Mouse (Mus musculus): Measurements from ENCODE around the gene Gas2l1. TPM values are rescaled to one million over a fixed set of nuclear protein-coding genes. Genes with fewer than 3 reads are reported as not detected.

Gene Gas2l1
- polyA plus RNA-seq, 1 experiment from 2014 or later = 14.9 TPM

GRCm38 (mm10) chr11:5017506-5017905 is 47.6 kb downstream of the Gas2l1 start:
- Histone ChIP-seq H3K9ac (replicated peaks) (no peak overlapping the region), H3K9me3 (ENCODE audit: low read length) (no peaks in the 10 kb centered on the region), H3K4me2 (ENCODE audit: low read depth, low read length) (no peak overlapping the region), H3K27me3 (ENCODE audit: insufficient read depth, low read length) (no peaks in the 10 kb centered on the region), H3K4me3 (ENCODE audit: low read depth, low read length) (no peak overlapping the region), H3K4me1 (ENCODE audit: insufficient read depth) (peaks cover 2% of the 10 kb centered on the region; the same call in 1 of the 2 replicates), H3K36me3 (replicated peaks; ENCODE audit: insufficient read depth, low read length) (peaks cover 77% of the 10 kb centered on the region), H3K27ac (ENCODE audit: low read depth) (no peak overlapping the region)
- TF ChIP-seq EP300 (IDR thresholded peaks at IDR 0.05; ENCODE audit: low read depth) (no peak), CTCF (IDR thresholded peaks at IDR 0.05; ENCODE audit: low read depth) (peak; percentile 51)
- 73% methylated on average over 6 of the region's 6 CpGs for WGBS (ENCODE audit: insufficient replicate concordance)
- DNase-seq = no peak
- ATAC-seq = no peak

- ATAC-seq (peak; percentile 4; the same call in 1 of the 2 replicates), DNase-seq (no peak)
- Histone ChIP-seq H3K4me2 (ENCODE audit: low read depth, low read length) (no peak overlapping the region), H3K27me3 (ENCODE audit: insufficient read depth, low read length) (no peaks in the 10 kb centered on the region), H3K27ac (ENCODE audit: low read depth) (no peak overlapping the region), H3K4me1 (ENCODE audit: insufficient read depth) (peaks cover 5% of the 10 kb centered on the region), H3K9ac (replicated peaks) (no peak overlapping the region), H3K9me3 (ENCODE audit: low read length) (no peaks in the 10 kb centered on the region), H3K36me3 (replicated peaks; ENCODE audit: insufficient read depth, low read length) (peaks cover 80% of the 10 kb centered on the region), H3K4me3 (ENCODE audit: low read depth, low read length) (no peak overlapping the region)
- TF ChIP-seq EP300 (IDR thresholded peaks at IDR 0.05; ENCODE audit: low read depth) = no peak
- no peak for TF ChIP-seq CTCF (IDR thresholded peaks at IDR 0.05; ENCODE audit: low read depth)
- 83% methylated on average over 5 of the region's 5 CpGs for WGBS (ENCODE audit: insufficient replicate concordance)
Observed at GRCm38 (mm10) chr11:5016286-5016685, 48.8 kb downstream of the Gas2l1 start.

- no peak overlapping the region for H3K27ac ChIP-seq (ENCODE audit: low read depth)
- H3K9me3 ChIP-seq (ENCODE audit: low read length) = no peaks in the 10 kb centered on the region
- H3K4me2 ChIP-seq (ENCODE audit: low read depth, low read length) = no peak overlapping the region
- H3K27me3 ChIP-seq (ENCODE audit: insufficient read depth, low read length) = no peaks in the 10 kb centered on the region
- H3K36me3 ChIP-seq (replicated peaks; ENCODE audit: insufficient read depth, low read length) = peaks cover 81% of the 10 kb centered on the region
- ATAC-seq (peak; percentile 37; the same call in 1 of the 2 replicates), DNase-seq (peak; percentile 51)
- H3K9ac ChIP-seq (replicated peaks) = no peak overlapping the region
- no peak overlapping the region for H3K4me3 ChIP-seq (ENCODE audit: low read depth, low read length)
- TF ChIP-seq CTCF (IDR thresholded peaks at IDR 0.05; ENCODE audit: low read depth) = peak; percentile 72
- TF ChIP-seq EP300 (IDR thresholded peaks at IDR 0.05; ENCODE audit: low read depth) = no peak
- H3K4me1 ChIP-seq (ENCODE audit: insufficient read depth) = peaks cover 7% of the 10 kb centered on the region
- WGBS (ENCODE audit: insufficient replicate concordance) = 63% methylated on average over 2 of the region's 2 CpGs
Observed at GRCm38 (mm10) chr11:5015720-5016119, 49.4 kb downstream of the Gas2l1 start.

GRCm38 (mm10) chr11:5012213-5012715 is 52.9 kb downstream of the Gas2l1 start:
- 0 out of 2 replicates have a peak overlapping the region, but pooled peaks have one; percentile 30 for H3K9ac ChIP-seq (replicated peaks)
- no peak for TF ChIP-seq CTCF (IDR thresholded peaks at IDR 0.05; ENCODE audit: low read depth)
- TF ChIP-seq EP300 (IDR thresholded peaks at IDR 0.05; ENCODE audit: low read depth) = no peak; the same call in 1 of the 2 replicates
- H3K36me3 ChIP-seq (replicated peaks; ENCODE audit: insufficient read depth, low read length) = peaks cover 57% of the 10 kb centered on the region
- 53% methylated on average over 5 of the region's 5 CpGs for WGBS (ENCODE audit: insufficient replicate concordance)
- H3K4me2 ChIP-seq (ENCODE audit: low read depth, low read length) = no peak overlapping the region; the same call in 1 of the 2 replicates
- ATAC-seq = peak; percentile 14; the same call in 1 of the 2 replicates
- H3K27me3 ChIP-seq (ENCODE audit: insufficient read depth, low read length) = no peaks in the 10 kb centered on the region
- H3K4me1 ChIP-seq (ENCODE audit: insufficient read depth) = peaks cover 27% of the 10 kb centered on the region
- no peaks in the 10 kb centered on the region for H3K9me3 ChIP-seq (ENCODE audit: low read length)
- peak overlapping the region; percentile 66 for H3K27ac ChIP-seq (ENCODE audit: low read depth)
- H3K4me3 ChIP-seq (ENCODE audit: low read depth, low read length) = no peak overlapping the region
- DNase-seq = peak; percentile 31

- Histone ChIP-seq H3K4me3 (ENCODE audit: low read depth, low read length) (no peak overlapping the region), H3K4me2 (ENCODE audit: low read depth, low read length) (peak overlapping the region; percentile 18; the same call in 1 of the 2 replicates), H3K9ac (replicated peaks) (no peak overlapping the region; the same call in 1 of the 2 replicates), H3K4me1 (ENCODE audit: insufficient read depth) (peaks cover 29% of the 10 kb centered on the region), H3K27ac (ENCODE audit: low read depth) (peak overlapping the region; percentile 66), H3K27me3 (ENCODE audit: insufficient read depth, low read length) (no peaks in the 10 kb centered on the region), H3K36me3 (replicated peaks; ENCODE audit: insufficient read depth, low read length) (peaks cover 49% of the 10 kb centered on the region), H3K9me3 (ENCODE audit: low read length) (no peaks in the 10 kb centered on the region)
- DNase-seq = no peak
- 39% methylated on average over 1 of the region's 1 CpGs for WGBS (ENCODE audit: insufficient replicate concordance)
- ATAC-seq = no peak
- TF ChIP-seq CTCF (IDR thresholded peaks at IDR 0.05; ENCODE audit: low read depth) (peak; percentile 13; the same call in 1 of the 2 replicates), EP300 (IDR thresholded peaks at IDR 0.05; ENCODE audit: low read depth) (no peak)
Observed at GRCm38 (mm10) chr11:5011480-5011879, 53.6 kb downstream of the Gas2l1 start.

GRCm38 (mm10) chr11:5010205-5010604 is 54.9 kb downstream of the Gas2l1 start:
- Histone ChIP-seq H3K36me3 (replicated peaks; ENCODE audit: insufficient read depth, low read length) (peaks cover 37% of the 10 kb centered on the region), H3K27ac (ENCODE audit: low read depth) (peak overlapping the region; percentile 82), H3K4me3 (ENCODE audit: low read depth, low read length) (peak overlapping the region; percentile 32), H3K4me1 (ENCODE audit: insufficient read depth) (peaks cover 35% of the 10 kb centered on the region), H3K4me2 (ENCODE audit: low read depth, low read length) (peak overlapping the region; percentile 54), H3K27me3 (ENCODE audit: insufficient read depth, low read length) (no peaks in the 10 kb centered on the region), H3K9me3 (ENCODE audit: low read length) (no peaks in the 10 kb centered on the region), H3K9ac (replicated peaks) (peak overlapping the region; percentile 44; the same call in 1 of the 2 replicates)
- TF ChIP-seq EP300 (IDR thresholded peaks at IDR 0.05; ENCODE audit: low read depth) = no peak
- no peak for TF ChIP-seq CTCF (IDR thresholded peaks at IDR 0.05; ENCODE audit: low read depth)
- DNase-seq (no peak), ATAC-seq (no peak)
- 69% methylated on average over 1 of the region's 1 CpGs for WGBS (ENCODE audit: insufficient replicate concordance)
